Mouse (Mus musculus) testis, adult 2 months (tissue): Measurements from ENCODE around the gene Obscn.
"Not testable (repeated sequence)": the region's sequence is repeated elsewhere in the genome, so short reads cannot be mapped to it uniquely, and the experiment has no call there.

ENCODE experiments used
- CTCF ChIP-seq: fragments of 200-500 bp; IDR thresholded peaks from 2 replicates; pipeline ENCODE4 v1.5.1; 2012; ENCODE audit warnings: low read depth, mild to moderate bottlenecking, inconsistent platforms, low read length, moderate library complexity; ENCODE audit not compliant: control insufficient read depth, insufficient read depth, insufficient replicate concordance
- POLR2A ChIP-seq: fragments of 200-500 bp; IDR thresholded peaks from 2 replicates; pipeline ENCODE4 v1.6.1; 2012; ENCODE audit warnings: low read depth, mild to moderate bottlenecking, inconsistent platforms, low read length, moderate library complexity; ENCODE audit not compliant: control insufficient read depth

GRCm38 (mm10) chr11:58954170-58954419, 182.1 kb downstream of the Obscn start:
- TF ChIP-seq CTCF, POLR2A: not testable (repeated sequence)
